Mouse (Mus musculus) heart, postnatal 25 days (tissue): ENCODE data around the gene Opn5. TPM values are rescaled to one million over a fixed set of nuclear protein-coding genes. Genes with fewer than 3 reads are reported as not detected.

ENCODE experiments used
- DNase-seq: peaks from one replicate; pipeline ENCODE4 v3.0.0; 2022; ENCODE audit warnings: low spot score
- intact Hi-C: fragments of 180-260 bp; cut with DNase I; formaldehyde crosslinking; loops from one replicate; pipeline ENCODE4 v1.15.1; 2025
- total RNA-seq, 2 experiments: library from RNA; stranded (reverse); gene quantifications; 2 replicates each; pipeline ENCODE4 v1.2.3; 2021

Gene Opn5
- total RNA-seq: not detected

GRCm38 (mm10) chr17:42611295-42611694 is at the start of gene Opn5:
Opn5 (minus strand) TSS chr17:42611395.
- no peak for DNase-seq
- intact Hi-C loops: no loop called here

- intact Hi-C loops: loop anchor here (10.0 kb wide), 1 partner anchor 286 kb away; no protein-coding TSS in a partner anchor
Observed at GRCm38 (mm10) chr17:42658634-42659422, 47.6 kb upstream of the Opn5 start.

GRCm38 (mm10) chr17:42643416-42643815 is 32.2 kb upstream of the Opn5 start:
- DNase-seq: no peak
- intact Hi-C loops: no loop called here

More at GRCm38 (mm10) chr17:42658634-42659422, 47.6 kb upstream of the Opn5 start:
- DNase-seq: no peak

GRCm38 (mm10) chr17:42630206-42630605 is 19.0 kb upstream of the Opn5 start:
- intact Hi-C loops: no loop called here
- DNase-seq: peak; percentile 3

- intact Hi-C loops: loop anchor here (2.0 kb wide), 1 partner anchor 330 kb away; no protein-coding TSS in a partner anchor
- no peak for DNase-seq
Observed at GRCm38 (mm10) chr17:42613043-42613737, 2.0 kb upstream of the Opn5 start.

GRCm38 (mm10) chr17:42608270-42608669 is 2.9 kb downstream of the Opn5 start:
- no peak for DNase-seq

GRCm38 (mm10) chr17:42602829-42603784 is 8.1 kb downstream of the Opn5 start:
- DNase-seq: peak; percentile 17
- intact Hi-C loops: loop anchor here (10.0 kb wide), 1 partner anchor 1628 kb away; no protein-coding TSS in a partner anchor

More at GRCm38 (mm10) chr17:42608270-42608669, 2.9 kb downstream of the Opn5 start:
- intact Hi-C loops: loop anchor here (10.0 kb wide), 1 partner anchor 1633 kb away; no protein-coding TSS in a partner anchor

GRCm38 (mm10) chr17:42586486-42586885 is 24.7 kb downstream of the Opn5 start:
- no peak for DNase-seq
- intact Hi-C loops: no loop called here

GRCm38 (mm10) chr17:42583029-42583331 is 28.2 kb downstream of the Opn5 start:
- intact Hi-C loops: no loop called here
- no peak for DNase-seq

- intact Hi-C loops: no loop called here
- DNase-seq: no peak
Observed at GRCm38 (mm10) chr17:42582281-42583028, 28.7 kb downstream of the Opn5 start.

GRCm38 (mm10) chr17:42580623-42581022 is 30.6 kb downstream of the Opn5 start:
- intact Hi-C loops: no loop called here
- no peak for DNase-seq

- DNase-seq: no peak
- intact Hi-C loops: no loop called here
Observed at GRCm38 (mm10) chr17:42580196-42580595, 31.0 kb downstream of the Opn5 start.

- DNase-seq: peak; percentile 3
- intact Hi-C loops: no loop called here
Observed at GRCm38 (mm10) chr17:42576671-42577168, 34.5 kb downstream of the Opn5 start.

GRCm38 (mm10) chr17:42573786-42574185 is 37.4 kb downstream of the Opn5 start:
- DNase-seq: no peak
- intact Hi-C loops: no loop called here

- intact Hi-C loops: no loop called here
- no peak for DNase-seq
Observed at GRCm38 (mm10) chr17:42549578-42549977, 61.6 kb downstream of the Opn5 start.

- no peak for DNase-seq
- intact Hi-C loops: no loop called here
Observed at GRCm38 (mm10) chr17:42530147-42530546, 81.0 kb downstream of the Opn5 start.

- intact Hi-C loops: no loop called here
- no peak for DNase-seq
Observed at GRCm38 (mm10) chr17:42509356-42510262, 101.6 kb downstream of the Opn5 start.
